13 mouse cellular contexts compared by ENCODE assay signal in the genomic region with DNA sequence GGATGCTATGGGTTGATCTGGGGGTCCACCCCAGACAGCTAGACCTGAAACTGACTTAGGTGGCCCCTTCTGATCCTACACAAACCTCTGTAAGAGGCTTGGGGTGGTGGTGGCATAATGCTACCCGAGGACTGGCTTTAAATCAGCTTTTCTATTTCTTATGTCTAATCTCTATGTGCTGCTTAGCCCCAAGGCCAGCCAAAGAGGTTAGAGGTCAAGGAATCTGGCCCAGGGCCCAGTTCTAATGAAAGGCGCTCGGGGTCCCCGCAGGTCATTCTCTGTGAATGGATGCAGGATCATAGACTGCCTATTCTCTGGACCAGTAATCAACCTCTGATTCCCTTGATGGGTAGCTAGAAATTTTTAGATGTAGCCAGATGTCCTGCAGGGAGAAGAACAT.
"Had no signal": no experiment of that assay in that cellular context is flagged by ENCODE, and none has a peak within 500 bp of the region (broad histone marks: within the 10 kb centered on the region; RNA-seq: fewer than 3 reads in every experiment).

No protein-coding gene starts in this region.

- DNase-seq: gastrocnemius, postnatal 14 days; gastrocnemius, postnatal 36 days; heart, adult 11 months; heart, adult 2 months; heart, postnatal 14 days; heart, postnatal 36 days; kidney, adult 11 months; kidney, adult 2 months; kidney, adult 9 months; kidney, postnatal 14 days; layer of hippocampus, adult 9-11 months; layer of hippocampus, postnatal 36 days; left cerebral cortex, postnatal 4 days had no signal
